8 mouse cellular contexts compared by ENCODE assay signal in genomic region chr10:122679437-122680045, GRCm38 (mm10). TPM values are rescaled to one million over a fixed set of nuclear protein-coding genes. Genes with fewer than 3 reads are reported as not detected.
DNase-seq lines count a peak whose midpoint lies in the region; ATAC-seq and TF ChIP-seq lines count a peak whose summit lies in the region.

No protein-coding gene starts in this region.

- WGBS in forebrain, postnatal 0 days, result under 1% methylated on average over 33 of the region's 33 CpGs
- under 1% methylated on average over 33 of the region's 33 CpGs for WGBS in midbrain, embryonic 10.5 days

- peak; percentile 48 for DNase-seq in ovary, postnatal 36 days (ENCODE audit: low spot score)
- no peak for DNase-seq in ovary, postnatal 10 days (ENCODE audit: low spot score)
- DNase-seq in cerebellum, adult 11 months, result peak; percentile 41
- DNase-seq in forebrain, postnatal 0 days, result peak; percentile 32
- peak; percentile 29 for DNase-seq in left cerebral cortex, postnatal 4 days
- DNase-seq in midbrain, embryonic 10.5 days (ENCODE audit: low spot score), result no peak
- DNase-seq in thymus, postnatal 0 days (ENCODE audit: low spot score), result peak; percentile 49

- H3K9ac ChIP-seq in forebrain, postnatal 0 days, result peak overlapping the region; percentile 80

- intact Hi-C loops in left cerebral cortex, postnatal 4 days (cut with DNase I), result loop anchor here (10.0 kb wide), 2 partner anchors 105 to 115 kb away; no protein-coding TSS in a partner anchor

- H3K4me2 ChIP-seq in forebrain, postnatal 0 days (ENCODE audit: low read depth), result peak overlapping the region; percentile 96

- peak overlapping the region; percentile 84 for H3K4me3 ChIP-seq in forebrain, postnatal 0 days (ENCODE audit: low read depth, low read length)
- H3K4me3 ChIP-seq in midbrain, embryonic 10.5 days, result peak overlapping the region; percentile 82

- H3K27ac ChIP-seq in forebrain, postnatal 0 days (ENCODE audit: low read depth, low read length), result peak overlapping the region; percentile 86
- H3K27ac ChIP-seq in midbrain, embryonic 10.5 days (replicated peaks), result peak overlapping the region; percentile 91

- peak; percentile 61; the same call in 1 of the 2 replicates for ATAC-seq in forebrain, postnatal 0 days
- ATAC-seq in inflammation-experienced regulatory T-cells, adult 6 months, result peak; percentile 40

- no peaks in the 10 kb centered on the region for H3K36me3 ChIP-seq in forebrain, postnatal 0 days (ENCODE audit: insufficient read depth)
- no peaks in the 10 kb centered on the region for H3K36me3 ChIP-seq in midbrain, embryonic 10.5 days

- TF ChIP-seq CTCF in forebrain, postnatal 0 days (IDR thresholded peaks at IDR 0.05; ENCODE audit: low read depth), result no peak

- no peaks in the 10 kb centered on the region; the same call in 1 of the 2 replicates for H3K27me3 ChIP-seq in forebrain, postnatal 0 days (ENCODE audit: insufficient read depth, low read length)
- peaks cover 52% of the 10 kb centered on the region for H3K27me3 ChIP-seq in midbrain, embryonic 10.5 days (ENCODE audit: low read depth, poor library complexity, severe bottlenecking)

- H3K4me1 ChIP-seq in forebrain, postnatal 0 days (ENCODE audit: insufficient read depth), result 0 out of 2 replicates have a peak, but pooled peaks cover 11% of the 10 kb centered on the region
- H3K4me1 ChIP-seq in midbrain, embryonic 10.5 days, result peaks cover 29% of the 10 kb centered on the region

- H3K9me3 ChIP-seq in forebrain, postnatal 0 days (ENCODE audit: low read length), result no peaks in the 10 kb centered on the region
- H3K9me3 ChIP-seq in midbrain, embryonic 10.5 days (replicated peaks), result no peaks in the 10 kb centered on the region

RNA-seq across cellular contexts. Expression of gene Ppm1h, which starts 1.0 kb away (rescaled TPM):
- 28.9 and 31.7 TPM in 2 replicates for total RNA-seq in forebrain, postnatal 0 days (2014; rRNA removed)
- polyA plus RNA-seq in forebrain, postnatal 0 days (2015; fragmentation: Nextera tagmentation; extraction: Ambion mirVana), result 21.0 and 31.1 TPM in 2 replicates
- polyA plus RNA-seq in inflammation-experienced regulatory T-cells, adult 6 months (2017; shearing (Covaris generic)), result 10 to 100 TPM; 37.7 to 55.1 (median 44.0) TPM
- 10 to 100 TPM; 63.3 to 68.3 TPM for total RNA-seq in left cerebral cortex, postnatal 4 days (2021)
- polyA plus RNA-seq in midbrain, embryonic 10.5 days (2016; fragmentation: Nextera tagmentation; extraction: Ambion mirVana), result 3.3 and 4.2 TPM in 2 replicates
- polyA plus RNA-seq in thymus, postnatal 0 days (2015; fragmentation: Nextera tagmentation; extraction: Ambion mirVana), result 55.6 and 67.8 TPM in 2 replicates

Comparison
In these comparisons a context has a peak if more than half of its experiments do, and no peak if none do; other contexts are left out.
1. DNase-seq: peak in ovary, postnatal 36 days (single experiment), cerebellum, adult 11 months (single experiment), forebrain, postnatal 0 days (single experiment), left cerebral cortex, postnatal 4 days (single experiment) and thymus, postnatal 0 days (single experiment); none in ovary, postnatal 10 days (single experiment) and midbrain, embryonic 10.5 days (single experiment).